Mouse (Mus musculus): ENCODE measurements around the gene Tbc1d17. TPM values are rescaled to one million over a fixed set of nuclear protein-coding genes. Genes with fewer than 3 reads are reported as not detected.
A peak's percentile ranks its signal among the peaks of the same experiment; 100 is the strongest.

The Tbc1d17 gene
- polyA plus RNA-seq, 1 experiment = 95.0 TPM

DNA sequence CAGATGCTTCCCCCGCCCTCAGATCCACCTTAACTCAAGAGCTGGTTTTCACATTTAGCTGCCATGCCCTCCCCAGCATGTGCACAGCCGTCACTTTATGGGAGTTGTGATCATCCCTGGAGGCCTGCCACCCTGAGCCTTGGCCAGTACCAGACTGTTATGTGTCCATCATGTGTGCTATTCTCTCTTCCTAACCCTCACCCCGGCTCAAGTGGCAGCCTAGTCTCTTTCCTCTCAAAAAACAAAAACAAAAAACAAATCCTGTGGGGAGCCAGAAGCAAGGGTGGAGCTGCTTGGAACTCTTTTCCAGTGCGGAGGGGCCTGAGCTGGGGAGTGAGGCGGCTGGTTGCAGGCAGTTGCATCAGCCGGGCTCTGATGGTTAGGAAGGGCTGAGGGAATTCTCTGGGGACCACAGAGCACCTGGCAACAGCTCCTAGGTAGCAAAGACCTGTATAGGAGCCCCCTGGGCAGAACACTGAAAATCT, 30.1 kb downstream of the Tbc1d17 start:
- Histone ChIP-seq H3K4me3 (ENCODE audit: insufficient read depth, low read length) (peak overlapping the region; percentile 24), H3K4me1 (ENCODE audit: control insufficient read depth, insufficient read depth, low read length) (peaks cover 14% of the 10 kb centered on the region), H3K27ac (ENCODE audit: insufficient read depth, low read length) (peak overlapping the region; percentile 44)
- TF ChIP-seq CTCF (IDR thresholded peaks at IDR 0.05; ENCODE audit: extremely low read depth, insufficient read depth, low read length) (no peak), POLR2A (IDR thresholded peaks at IDR 0.05; ENCODE audit: extremely low read depth, insufficient read depth, low read length) (no peak)

DNA sequence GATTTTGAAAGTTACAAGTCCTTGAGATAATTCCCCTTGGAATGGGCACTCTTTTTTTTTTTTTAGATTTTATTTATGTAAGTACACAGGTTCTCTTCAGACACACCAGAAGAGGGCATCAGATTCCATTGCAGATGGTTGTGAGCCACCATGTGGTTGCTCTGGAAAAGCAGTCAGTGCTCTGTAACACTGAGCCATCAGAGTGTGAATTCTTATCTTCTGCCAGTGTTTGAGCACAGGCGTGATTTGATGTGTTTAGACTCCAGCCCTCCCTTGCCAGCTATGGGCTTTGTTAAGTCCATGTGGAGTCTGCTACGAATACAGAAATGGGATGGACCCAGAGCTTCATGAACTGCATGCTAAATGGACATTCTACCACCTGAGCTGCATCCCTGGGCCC, 30.7 kb downstream of the Tbc1d17 start:
- peaks cover 14% of the 10 kb centered on the region for H3K4me1 ChIP-seq (ENCODE audit: control insufficient read depth, insufficient read depth, low read length)
- peak overlapping the region; percentile 24; the same call in 1 of the 2 replicates for H3K4me3 ChIP-seq (ENCODE audit: insufficient read depth, low read length)
- TF ChIP-seq CTCF (IDR thresholded peaks at IDR 0.05; ENCODE audit: extremely low read depth, insufficient read depth, low read length) (peak; percentile 45), POLR2A (IDR thresholded peaks at IDR 0.05; ENCODE audit: extremely low read depth, insufficient read depth, low read length) (no peak)
- peak overlapping the region; percentile 5; the same call in 1 of the 2 replicates for H3K27ac ChIP-seq (ENCODE audit: insufficient read depth, low read length)

DNA sequence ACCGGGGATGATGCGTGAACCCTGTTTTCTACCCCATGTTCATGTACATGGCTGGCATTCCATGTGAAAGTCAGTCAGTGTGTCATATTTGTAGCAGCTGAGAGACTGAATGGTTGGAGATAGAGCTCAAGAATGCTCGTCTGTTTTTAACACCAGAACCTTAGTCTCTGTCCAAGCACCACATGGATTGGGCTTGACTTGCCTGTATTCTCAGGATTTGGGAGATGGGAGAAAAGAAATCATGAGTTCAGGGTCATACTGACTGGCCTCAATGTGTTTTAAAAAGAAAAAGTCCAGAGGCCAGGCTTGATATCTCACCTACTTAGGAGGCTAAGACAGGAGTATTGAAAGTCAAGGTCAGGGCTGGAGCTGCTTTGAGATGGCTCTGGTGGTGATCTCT, 31.4 kb downstream of the Tbc1d17 start:
- TF ChIP-seq CTCF (IDR thresholded peaks at IDR 0.05; ENCODE audit: extremely low read depth, insufficient read depth, low read length) = no peak
- no peak for TF ChIP-seq POLR2A (IDR thresholded peaks at IDR 0.05; ENCODE audit: extremely low read depth, insufficient read depth, low read length)
- Histone ChIP-seq H3K4me1 (ENCODE audit: control insufficient read depth, insufficient read depth, low read length) (peaks cover 14% of the 10 kb centered on the region), H3K27ac (ENCODE audit: insufficient read depth, low read length) (no peak overlapping the region), H3K4me3 (ENCODE audit: insufficient read depth, low read length) (peak overlapping the region; percentile 74)

DNA sequence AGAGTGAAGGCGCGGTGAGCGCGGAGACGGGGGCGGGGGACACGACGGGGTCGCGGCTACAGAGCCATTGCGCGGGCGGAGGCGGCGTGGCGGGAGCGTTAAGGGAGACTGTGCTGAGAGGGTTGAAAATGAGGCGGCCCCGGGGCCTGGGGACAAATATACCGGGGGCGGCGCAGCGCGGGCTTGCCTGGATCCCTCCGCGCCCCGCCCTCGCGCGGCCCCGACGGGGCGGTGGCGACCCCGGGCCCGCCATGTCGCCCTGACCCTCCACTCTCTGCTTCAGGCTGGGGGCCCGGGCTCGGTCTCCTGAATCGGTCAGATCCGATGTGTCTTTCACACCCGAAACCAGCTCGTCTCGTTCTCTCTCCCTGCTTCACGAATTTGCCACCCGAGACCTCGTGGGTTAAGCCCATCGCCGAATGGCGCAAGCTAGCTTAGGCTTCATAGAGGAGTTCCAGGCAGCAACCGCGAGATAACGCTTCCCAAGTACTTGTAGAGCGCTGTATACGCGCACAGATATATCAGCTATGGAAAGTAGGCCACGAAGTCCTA, 32.3 kb downstream of the Tbc1d17 start, which contains the start of gene Atf5:
TSS of gene Atf5 (minus strand) at position 189 of the 552 bp plus-strand sequence.
- no peak for TF ChIP-seq CTCF (IDR thresholded peaks at IDR 0.05; ENCODE audit: extremely low read depth, insufficient read depth, low read length)
- TF ChIP-seq POLR2A (IDR thresholded peaks at IDR 0.05; ENCODE audit: extremely low read depth, insufficient read depth, low read length) = no peak
- Histone ChIP-seq H3K4me1 (ENCODE audit: control insufficient read depth, insufficient read depth, low read length) (peaks cover 14% of the 10 kb centered on the region), H3K4me3 (ENCODE audit: insufficient read depth, low read length) (peak within 1 kb of the TSS; percentile 74), H3K27ac (ENCODE audit: insufficient read depth, low read length) (peak within 1 kb of the TSS; percentile 75; the same call in 1 of the 2 replicates)

DNA sequence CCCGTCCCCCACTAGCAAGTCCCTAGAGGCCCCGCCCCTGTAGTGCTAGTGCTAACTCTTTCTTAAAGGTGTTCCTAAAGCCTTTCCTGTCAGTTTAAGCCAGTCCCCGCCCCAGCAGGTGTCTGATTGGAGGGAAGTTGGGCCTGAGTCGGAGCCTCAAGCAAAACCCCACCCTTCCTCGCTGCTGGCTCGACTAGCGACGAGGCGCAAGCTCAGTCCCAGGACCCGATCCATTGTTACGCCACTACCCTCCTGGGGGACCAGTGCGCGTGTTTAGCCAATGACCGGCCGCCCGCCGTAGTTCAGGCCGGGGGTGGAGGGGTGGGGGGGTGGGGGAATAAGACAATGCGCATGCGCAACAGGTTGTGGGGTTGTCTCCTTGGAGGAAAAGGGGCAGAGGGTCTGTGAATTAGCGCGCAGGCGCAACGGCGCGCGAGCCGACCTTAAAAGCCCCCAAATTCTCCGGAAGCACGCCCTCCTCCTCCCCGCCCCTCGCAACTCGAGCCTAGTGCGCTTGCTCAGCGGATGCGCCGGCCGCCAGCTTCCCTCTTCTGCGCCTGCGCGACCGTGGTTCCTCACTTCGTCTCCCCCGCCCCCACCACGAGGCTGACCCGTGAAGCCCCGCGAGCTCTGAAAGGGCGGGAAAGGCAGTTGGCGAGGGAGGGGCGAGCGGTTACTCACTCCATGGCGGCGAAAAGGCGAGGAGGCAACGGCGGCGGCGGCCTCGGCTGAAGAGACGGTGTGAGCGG, 33.0 kb downstream of the Tbc1d17 start, which contains the start of the genes Nup62 and Il4i1:
TSS of gene Nup62 (plus strand) at position 368 of the 749 bp plus-strand sequence.
TSS of gene Il4i1 (plus strand) at position 667 of the 749 bp plus-strand sequence.
- H3K27ac ChIP-seq (ENCODE audit: insufficient read depth, low read length) = peak within 1 kb of the TSS; percentile 75
- TF ChIP-seq CTCF (IDR thresholded peaks at IDR 0.05; ENCODE audit: extremely low read depth, insufficient read depth, low read length) (no peak), POLR2A (IDR thresholded peaks at IDR 0.05; ENCODE audit: extremely low read depth, insufficient read depth, low read length) (peak; percentile 63; the same call in 1 of the 2 replicates)
- H3K4me3 ChIP-seq (ENCODE audit: insufficient read depth, low read length) = peak within 1 kb of the TSS; percentile 74
- peaks cover 14% of the 10 kb centered on the region for H3K4me1 ChIP-seq (ENCODE audit: control insufficient read depth, insufficient read depth, low read length)

DNA sequence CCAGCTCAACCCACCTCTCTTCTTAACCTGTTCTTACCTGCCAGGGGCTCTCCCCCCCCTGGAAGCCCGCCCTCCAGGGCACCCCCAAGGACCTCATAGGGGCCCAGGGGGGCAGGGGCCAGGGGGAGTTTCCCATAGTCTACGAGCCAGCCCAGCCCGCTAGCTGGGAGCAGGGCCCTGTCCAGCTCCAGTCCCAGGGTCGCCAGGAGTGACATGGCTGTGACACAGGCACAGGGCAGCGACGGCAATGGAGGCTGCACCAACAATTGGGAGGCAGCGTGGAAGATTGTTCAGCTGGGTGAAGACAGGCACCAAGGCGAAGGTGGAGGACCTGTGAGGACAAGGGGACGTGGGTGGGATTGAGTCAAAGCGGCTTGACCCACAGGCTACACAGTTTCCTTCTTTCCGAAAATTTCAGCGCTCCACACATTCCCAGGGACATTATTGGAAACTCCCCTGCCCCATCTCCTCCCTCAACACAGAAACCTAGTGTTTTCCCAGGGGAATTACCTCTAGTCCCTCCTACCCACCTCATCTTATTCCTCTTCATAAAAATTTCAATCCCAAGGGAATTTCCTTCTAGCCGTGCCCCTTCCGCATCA, 33.8 kb downstream of the Tbc1d17 start:
- Histone ChIP-seq H3K27ac (ENCODE audit: insufficient read depth, low read length) (peak overlapping the region; percentile 44; the same call in 1 of the 2 replicates), H3K4me3 (ENCODE audit: insufficient read depth, low read length) (peak overlapping the region; percentile 74), H3K4me1 (ENCODE audit: control insufficient read depth, insufficient read depth, low read length) (peaks cover 14% of the 10 kb centered on the region)
- TF ChIP-seq POLR2A (IDR thresholded peaks at IDR 0.05; ENCODE audit: extremely low read depth, insufficient read depth, low read length) (no peak), CTCF (IDR thresholded peaks at IDR 0.05; ENCODE audit: extremely low read depth, insufficient read depth, low read length) (no peak)

DNA sequence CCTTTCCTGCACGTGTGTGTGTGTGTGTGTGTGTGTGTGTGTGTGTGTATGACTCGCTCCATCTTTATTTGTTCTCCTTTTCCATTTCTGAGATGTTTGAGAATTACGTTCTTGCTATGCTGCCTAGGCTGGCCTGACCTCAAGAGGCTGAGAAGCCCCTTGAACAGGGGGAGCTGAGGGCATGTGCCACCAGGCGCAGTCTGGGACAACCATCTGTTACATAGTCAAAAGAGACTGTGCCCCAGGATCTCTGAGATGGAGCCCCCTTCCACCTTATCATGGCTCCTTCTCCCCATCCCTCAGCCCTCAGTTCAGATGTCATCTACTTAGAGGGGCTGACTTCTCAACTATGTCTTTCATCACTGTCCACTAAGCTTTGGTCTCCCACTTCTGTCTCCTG, 34.5 kb downstream of the Tbc1d17 start:
- TF ChIP-seq POLR2A (IDR thresholded peaks at IDR 0.05; ENCODE audit: extremely low read depth, insufficient read depth, low read length) (no peak), CTCF (IDR thresholded peaks at IDR 0.05; ENCODE audit: extremely low read depth, insufficient read depth, low read length) (no peak)
- Histone ChIP-seq H3K4me3 (ENCODE audit: insufficient read depth, low read length) (no peak overlapping the region), H3K27ac (ENCODE audit: insufficient read depth, low read length) (no peak overlapping the region), H3K4me1 (ENCODE audit: control insufficient read depth, insufficient read depth, low read length) (peaks cover 12% of the 10 kb centered on the region)

DNA sequence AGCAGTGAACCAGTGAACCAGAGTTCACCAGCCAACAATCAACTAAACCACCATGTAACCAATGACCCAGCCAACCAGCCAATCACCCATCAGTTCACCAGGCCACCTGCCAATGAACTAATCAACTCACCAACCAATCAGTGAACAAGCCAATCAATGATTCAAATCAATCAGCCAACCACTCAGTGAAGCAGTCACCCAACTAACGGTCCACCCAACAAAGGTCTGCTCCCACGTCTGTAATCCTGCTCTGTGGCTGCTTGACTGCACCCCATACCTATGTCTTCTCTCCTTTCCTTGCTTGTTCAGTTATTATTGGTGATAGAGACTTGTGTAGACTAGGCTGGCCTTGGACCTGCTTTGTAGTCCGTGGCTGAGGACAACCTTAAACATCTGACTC, 34.9 kb downstream of the Tbc1d17 start:
- no peak for TF ChIP-seq CTCF (IDR thresholded peaks at IDR 0.05; ENCODE audit: extremely low read depth, insufficient read depth, low read length)
- TF ChIP-seq POLR2A (IDR thresholded peaks at IDR 0.05; ENCODE audit: extremely low read depth, insufficient read depth, low read length) = no peak
- Histone ChIP-seq H3K4me1 (ENCODE audit: control insufficient read depth, insufficient read depth, low read length) (peaks cover 12% of the 10 kb centered on the region), H3K27ac (ENCODE audit: insufficient read depth, low read length) (no peak overlapping the region), H3K4me3 (ENCODE audit: insufficient read depth, low read length) (no peak overlapping the region)

DNA sequence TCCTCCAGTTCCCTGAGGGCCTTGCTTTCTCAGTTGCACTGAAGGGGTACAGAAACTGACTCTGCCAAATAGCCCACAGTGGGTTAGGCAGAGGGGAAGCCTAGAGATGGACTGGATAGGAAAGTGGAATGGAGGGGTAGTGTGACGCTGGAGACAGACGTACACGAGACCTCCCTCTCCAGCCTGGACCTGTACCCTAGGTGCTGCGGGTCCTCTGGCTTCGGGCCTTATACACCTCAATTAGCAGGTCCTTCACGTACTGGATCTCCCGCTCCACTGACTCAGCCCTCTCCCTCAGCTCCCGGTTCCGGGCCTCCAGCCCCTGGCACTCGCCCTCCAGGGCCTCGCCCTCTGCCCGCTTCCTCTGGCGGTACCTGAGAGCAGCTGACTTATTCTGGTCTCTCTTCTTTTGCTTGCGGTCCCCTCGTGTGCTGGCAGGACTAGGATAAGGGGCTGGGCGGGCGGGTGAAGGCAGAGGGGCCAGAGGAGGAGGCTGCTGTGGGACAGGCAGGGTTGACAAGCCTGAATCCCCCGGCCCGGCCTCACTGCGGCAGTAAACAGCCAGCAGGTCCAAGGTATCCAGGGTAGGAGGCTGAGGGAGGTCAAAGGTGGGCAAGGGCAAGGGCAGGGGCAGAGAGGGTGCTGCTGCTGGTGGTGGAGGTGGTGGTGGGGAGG, 36.1 kb downstream of the Tbc1d17 start:
- TF ChIP-seq POLR2A (IDR thresholded peaks at IDR 0.05; ENCODE audit: extremely low read depth, insufficient read depth, low read length) (no peak), CTCF (IDR thresholded peaks at IDR 0.05; ENCODE audit: extremely low read depth, insufficient read depth, low read length) (no peak)
- Histone ChIP-seq H3K4me3 (ENCODE audit: insufficient read depth, low read length) (no peak overlapping the region), H3K27ac (ENCODE audit: insufficient read depth, low read length) (no peak overlapping the region), H3K4me1 (ENCODE audit: control insufficient read depth, insufficient read depth, low read length) (peaks cover 6% of the 10 kb centered on the region; the same call in 1 of the 2 replicates)

Data from cortical plate, adult 2 months (tissue).